Mouse (Mus musculus): ENCODE data around the gene Kif1a. TPM values are rescaled to one million over a fixed set of nuclear protein-coding genes. Genes with fewer than 3 reads are reported as not detected.

Kif1a gene
- total and polyA plus RNA-seq, 3 experiments = not detected

DNA sequence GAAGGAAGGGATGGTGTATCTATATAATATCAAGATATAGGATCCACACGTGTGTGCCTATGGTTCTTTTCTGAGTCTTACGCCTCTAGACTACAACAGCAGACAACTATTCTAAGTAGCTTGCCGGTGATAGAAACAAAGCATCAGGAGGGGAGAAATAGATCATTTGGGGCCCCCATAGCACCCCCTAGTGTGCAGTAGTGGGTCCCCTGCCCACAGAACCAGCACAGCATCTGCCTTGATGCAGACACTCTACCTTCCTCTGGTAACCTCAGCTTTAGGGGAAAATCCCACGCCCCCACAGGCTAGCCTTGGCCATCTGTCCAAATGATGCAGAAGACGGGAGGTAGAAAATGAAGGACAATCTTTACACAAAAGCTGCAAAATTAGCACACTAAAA lies 116.8 kb downstream of the Kif1a start:
- Histone ChIP-seq H3K27ac (ENCODE audit: control insufficient read depth, low read depth, low read length) (no peak overlapping the region), H3K9me3 (replicated peaks; ENCODE audit: insufficient read depth, low read length) (no peaks in the 10 kb centered on the region), H3K36me3 (ENCODE audit: control insufficient read depth in 1 of 2, insufficient read depth in 2 of 2, low read length in 2 of 2) (no peaks in the 10 kb centered on the region), H3K79me2 (ENCODE audit: control insufficient read depth, insufficient read depth, low read length, poor library complexity) (no peaks in the 10 kb centered on the region), H3K9ac (ENCODE audit: control insufficient read depth, low read depth, low read length, poor library complexity, severe bottlenecking) (no peak overlapping the region), H3K27me3 (ENCODE audit: control insufficient read depth in 1 of 2, insufficient read depth in 2 of 2, low read length in 2 of 2) (no peaks in the 10 kb centered on the region; a peak in 1 of 4 replicates), H3K4me3 (ENCODE audit: control insufficient read depth in 1 of 2, insufficient read depth in 1 of 2, low read depth in 2 of 2, low read length in 2 of 2) (no peak overlapping the region), H3K4me1 (ENCODE audit: control insufficient read depth in 1 of 2, insufficient read depth in 2 of 2, low read length in 2 of 2) (no peaks in the 10 kb centered on the region)
- no peak for TF ChIP-seq MYB (IDR thresholded peaks at IDR 0.05; ENCODE audit: low read depth, low read length)
- TF ChIP-seq ZKSCAN1 (IDR thresholded peaks at IDR 0.05; ENCODE audit: low read depth, low read length) = no peak
- peak in 2 of 3 experiments; percentile 18 to 29; a peak in 3 of 6 replicates for TF ChIP-seq CTCF (IDR thresholded peaks at IDR 0.05 in 2 of 3, conservative IDR thresholded peaks at IDR 0.05 in 1 of 3; ENCODE audit: control insufficient read depth in 1 of 3, insufficient read depth in 1 of 3, low read depth in 2 of 3, low read length in 3 of 3, poor library complexity in 1 of 3, severe bottlenecking in 1 of 3)
- TF ChIP-seq ZNF384 (IDR thresholded peaks at IDR 0.05; ENCODE audit: low read depth, low read length) = no peak
- DNase-seq (ENCODE audit: low read depth, low spot score) = no peak

DNA sequence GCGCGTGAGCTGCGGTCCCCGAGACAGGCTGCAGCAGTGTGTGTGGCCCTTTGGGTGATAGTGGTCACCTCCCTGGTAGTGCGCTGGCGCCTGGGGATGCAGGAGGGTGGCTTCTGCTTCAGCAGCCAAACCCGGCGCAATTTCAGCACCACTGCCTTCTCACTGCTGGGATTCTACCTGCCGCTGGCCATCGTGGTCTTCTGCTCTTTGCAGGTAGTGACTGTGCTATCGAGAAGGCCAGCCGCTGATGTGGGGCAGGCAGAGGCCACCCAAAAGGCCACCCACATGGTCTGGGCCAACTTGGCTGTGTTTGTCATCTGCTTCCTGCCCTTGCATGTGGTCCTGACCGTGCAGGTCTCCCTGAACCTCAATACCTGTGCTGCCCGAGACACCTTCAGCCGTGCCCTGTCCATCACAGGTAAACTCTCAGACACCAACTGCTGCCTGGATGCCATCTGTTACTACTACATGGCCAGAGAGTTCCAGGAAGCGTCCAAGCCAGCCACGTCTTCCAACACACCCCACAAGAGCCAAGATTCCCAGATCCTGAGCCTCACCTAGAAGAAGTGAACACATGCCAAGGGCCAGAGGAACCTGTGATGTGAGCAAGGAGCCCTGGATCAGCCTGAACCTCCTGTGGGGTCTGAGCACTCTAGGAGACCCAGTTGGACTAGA lies 118.7 kb downstream of the Kif1a start:
- no peaks in the 10 kb centered on the region for H3K4me1 ChIP-seq (ENCODE audit: control insufficient read depth in 1 of 2, insufficient read depth in 2 of 2, low read length in 2 of 2)
- no peak for TF ChIP-seq HCFC1 (IDR thresholded peaks at IDR 0.05; ENCODE audit: low read depth, low read length)
- no peak for TF ChIP-seq TBP (IDR thresholded peaks at IDR 0.05; ENCODE audit: low read depth, low read length)
- no peaks in the 10 kb centered on the region for H3K9me3 ChIP-seq (replicated peaks; ENCODE audit: insufficient read depth, low read length)
- H3K27me3 ChIP-seq (ENCODE audit: control insufficient read depth in 1 of 2, insufficient read depth in 2 of 2, low read length in 2 of 2) = no peaks in the 10 kb centered on the region
- no peaks in the 10 kb centered on the region for H3K79me2 ChIP-seq (ENCODE audit: control insufficient read depth, insufficient read depth, low read length, poor library complexity)
- no peak overlapping the region for H3K9ac ChIP-seq (ENCODE audit: control insufficient read depth, low read depth, low read length, poor library complexity, severe bottlenecking)
- DNase-seq (ENCODE audit: low read depth, low spot score) = no peak
- H3K4me3 ChIP-seq (ENCODE audit: control insufficient read depth in 1 of 2, insufficient read depth in 1 of 2, low read depth in 2 of 2, low read length in 2 of 2) = no peak overlapping the region
- no peak overlapping the region for H3K27ac ChIP-seq (ENCODE audit: control insufficient read depth, low read depth, low read length)
- no peaks in the 10 kb centered on the region for H3K36me3 ChIP-seq (ENCODE audit: control insufficient read depth in 1 of 2, insufficient read depth in 2 of 2, low read length in 2 of 2)

DNA sequence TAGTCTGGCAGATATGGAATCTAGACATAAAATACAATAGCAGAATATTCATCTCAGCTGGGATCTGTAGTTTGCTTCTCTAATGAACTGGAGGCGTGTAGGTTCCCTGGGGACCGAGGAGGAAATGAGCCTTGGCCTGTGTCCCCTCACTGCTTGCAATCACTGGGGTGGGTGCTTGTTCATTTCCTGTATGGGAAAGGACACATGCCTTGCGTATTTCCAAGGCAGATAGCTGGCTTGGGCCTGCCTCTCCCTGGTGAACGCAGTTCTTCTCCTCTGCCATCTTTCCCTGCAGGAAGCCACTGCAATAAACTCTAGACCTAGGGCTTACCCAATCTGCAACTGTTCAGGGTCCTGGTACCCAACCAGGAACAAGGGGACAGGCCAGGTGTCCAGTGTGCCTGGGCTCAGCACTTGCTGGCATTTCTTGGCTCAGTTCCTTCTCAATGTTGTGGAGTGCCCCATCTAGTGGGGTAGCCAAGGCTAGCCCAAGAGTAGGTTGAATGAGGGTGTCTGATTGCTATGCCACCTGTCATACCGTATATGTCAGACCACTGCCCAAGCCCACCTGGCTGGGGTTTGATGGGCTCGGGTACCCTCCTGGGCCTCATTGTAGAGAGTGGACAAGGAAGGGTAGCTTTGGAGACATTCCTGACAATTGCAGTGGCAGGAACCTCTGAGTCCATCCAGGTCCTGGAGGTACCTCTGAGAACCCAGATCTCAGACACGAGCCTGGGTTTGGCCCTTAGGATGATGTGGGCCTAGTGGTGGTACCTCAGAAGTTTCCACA lies 120.5 kb downstream of the Kif1a start:
- Histone ChIP-seq H3K9ac (ENCODE audit: control insufficient read depth, low read depth, low read length, poor library complexity, severe bottlenecking) (no peak overlapping the region), H3K79me2 (ENCODE audit: control insufficient read depth, insufficient read depth, low read length, poor library complexity) (no peaks in the 10 kb centered on the region), H3K4me1 (ENCODE audit: control insufficient read depth in 1 of 2, insufficient read depth in 2 of 2, low read length in 2 of 2) (no peaks in the 10 kb centered on the region), H3K4me3 (ENCODE audit: control insufficient read depth in 1 of 2, insufficient read depth in 1 of 2, low read depth in 2 of 2, low read length in 2 of 2) (no peak overlapping the region), H3K36me3 (ENCODE audit: control insufficient read depth in 1 of 2, insufficient read depth in 2 of 2, low read length in 2 of 2) (no peaks in the 10 kb centered on the region), H3K27ac (ENCODE audit: control insufficient read depth, low read depth, low read length) (no peak overlapping the region), H3K27me3 (ENCODE audit: control insufficient read depth in 1 of 2, insufficient read depth in 2 of 2, low read length in 2 of 2) (no peaks in the 10 kb centered on the region), H3K9me3 (replicated peaks; ENCODE audit: insufficient read depth, low read length) (no peaks in the 10 kb centered on the region)
- TF ChIP-seq USF2 (IDR thresholded peaks at IDR 0.05; ENCODE audit: borderline replicate concordance in 1 of 2, insufficient read depth in 1 of 2, low read depth in 1 of 2, low read length in 2 of 2) (no peak), TAL1 (IDR thresholded peaks at IDR 0.05; ENCODE audit: low read length) (no peak), MAX (IDR thresholded peaks at IDR 0.05; ENCODE audit: low read length) (no peak), TBP (IDR thresholded peaks at IDR 0.05; ENCODE audit: low read depth, low read length) (no peak), USF1 (IDR thresholded peaks at IDR 0.05; ENCODE audit: low read depth, low read length) (no peak), NRF1 (IDR thresholded peaks at IDR 0.05; ENCODE audit: insufficient read depth, low read depth, low read length, poor library complexity, severe bottlenecking) (no peak), ZNF384 (IDR thresholded peaks at IDR 0.05; ENCODE audit: low read depth, low read length) (no peak), GABPA (IDR thresholded peaks at IDR 0.05; ENCODE audit: low read depth, low read length) (no peak), HCFC1 (IDR thresholded peaks at IDR 0.05; ENCODE audit: low read depth, low read length) (no peak), NELFE (IDR thresholded peaks at IDR 0.05; ENCODE audit: low read depth, low read length) (no peak), ZKSCAN1 (IDR thresholded peaks at IDR 0.05; ENCODE audit: low read depth, low read length) (no peak), CTCF (IDR thresholded peaks at IDR 0.05 in 2 of 3, conservative IDR thresholded peaks at IDR 0.05 in 1 of 3; ENCODE audit: control insufficient read depth in 1 of 3, insufficient read depth in 1 of 3, low read depth in 2 of 3, low read length in 3 of 3, poor library complexity in 1 of 3, severe bottlenecking in 1 of 3) (no peak), MXI1 (IDR thresholded peaks at IDR 0.05; ENCODE audit: low read depth, low read length) (no peak), JUND (IDR thresholded peaks at IDR 0.05; ENCODE audit: low read depth, low read length) (no peak), MAZ (IDR thresholded peaks at IDR 0.05; ENCODE audit: low read depth, low read length) (no peak), BHLHE40 (IDR thresholded peaks at IDR 0.05; ENCODE audit: borderline replicate concordance, low read depth, low read length) (no peak), MAFK (IDR thresholded peaks at IDR 0.05; ENCODE audit: borderline replicate concordance, low read depth, low read length) (no peak), GATA1 (IDR thresholded peaks at IDR 0.05; ENCODE audit: low read depth, low read length) (no peak), MYB (IDR thresholded peaks at IDR 0.05; ENCODE audit: low read depth, low read length) (no peak), SIN3A (IDR thresholded peaks at IDR 0.05; ENCODE audit: low read length) (no peak)
- DNase-seq (ENCODE audit: low read depth, low spot score) = no peak

All from MEL (cell line).